Mouse (Mus musculus) liver, postnatal 0 days (tissue): ENCODE measurements around the gene Rasgef1b. TPM values are rescaled to one million over a fixed set of nuclear protein-coding genes. Genes with fewer than 3 reads are reported as not detected.
A peak's percentile ranks its signal among the peaks of the same experiment; 100 is the strongest.

Source experiments
- ATAC-seq: fragments of 200-750 bp; cut with Nextera tagmentation; 2 replicates; pipeline ENCODE4 v1.8.0; 2017; ENCODE audit warnings: mild to moderate bottlenecking, moderate library complexity
- DNase-seq: peaks from one replicate; pipeline ENCODE4 v3.0.0-alpha.2; 2016
- H3K27ac ChIP-seq: fragments of 300-500 bp; sonication (generic); 2 replicates; pipeline ENCODE4 v1.5.1; 2014; ENCODE audit warnings: antibody characterized with exemption, moderate library complexity, mild to moderate bottlenecking, low read depth
- H3K27me3 ChIP-seq: fragments of 300-500 bp; sonication (generic); 2 replicates; pipeline ENCODE4 v1.6.1; 2014; ENCODE audit warnings: low read length, control low read depth, mixed read lengths; ENCODE audit not compliant: insufficient read depth
- H3K36me3 ChIP-seq: fragments of 300-500 bp; sonication (generic); replicated peaks from 2 replicates; pipeline ENCODE4 v1.6.1; 2014; ENCODE audit warnings: mild to moderate bottlenecking, control low read depth, low read length, moderate library complexity, mixed read lengths; ENCODE audit not compliant: insufficient read depth
- H3K4me1 ChIP-seq: fragments of 300-500 bp; sonication (generic); 2 replicates; pipeline ENCODE4 v1.6.1; 2014; ENCODE audit warnings: antibody characterized with exemption, mild to moderate bottlenecking, control low read depth; ENCODE audit not compliant: insufficient read depth
- H3K4me2 ChIP-seq: fragments of 300-500 bp; sonication (generic); 2 replicates; pipeline ENCODE4 v1.6.1; 2014; ENCODE audit warnings: low read depth, mild to moderate bottlenecking, low read length, moderate library complexity, mixed read lengths
- H3K4me3 ChIP-seq: fragments of 300-500 bp; sonication (generic); 2 replicates; pipeline ENCODE4 v1.5.1; 2014; ENCODE audit warnings: low read depth, low read length
- H3K9ac ChIP-seq: fragments of 300-500 bp; sonication (generic); replicated peaks from 2 replicates; pipeline ENCODE4 v1.6.1; 2014; ENCODE audit warnings: mild to moderate bottlenecking, moderate library complexity
- H3K9me3 ChIP-seq: fragments of 300-500 bp; sonication (generic); 2 replicates; pipeline ENCODE4 v1.6.1; 2016; ENCODE audit warnings: mild to moderate bottlenecking, control low read depth, low read length, mixed read lengths
- CTCF ChIP-seq: sonication (generic); IDR thresholded peaks from 2 replicates; pipeline ENCODE4 v1.5.1; 2016; ENCODE audit warnings: antibody characterized with exemption, low read depth
- EP300 ChIP-seq: IDR thresholded peaks from 2 replicates; pipeline ENCODE4 v1.6.1; 2016; ENCODE audit warnings: antibody characterized with exemption, low read depth, mild to moderate bottlenecking
- whole genome bisulfite sequencing: fragments of 180-500 bp; shearing (Covaris S2); extraction: QIAGEN DNeasy Blood & Tissue Kit; methylation state at CpG from one replicate; pipeline ENCODE4 v1.1.7; 2014; ENCODE audit not compliant: insufficient replicate concordance; 5-methylcytosine and 5-hydroxymethylcytosine counted together
- polyA plus RNA-seq: library from polyadenylated mRNA; unstranded; fragments of >200 nt; fragmentation: Nextera tagmentation; extraction: Ambion mirVana; gene quantifications from 2 replicates; pipeline ENCODE4 v1.2.1, GENCODE M21; 2015

Gene Rasgef1b
- polyA plus RNA-seq, 1 experiment from 2014 or later: 11.8 TPM

DNA sequence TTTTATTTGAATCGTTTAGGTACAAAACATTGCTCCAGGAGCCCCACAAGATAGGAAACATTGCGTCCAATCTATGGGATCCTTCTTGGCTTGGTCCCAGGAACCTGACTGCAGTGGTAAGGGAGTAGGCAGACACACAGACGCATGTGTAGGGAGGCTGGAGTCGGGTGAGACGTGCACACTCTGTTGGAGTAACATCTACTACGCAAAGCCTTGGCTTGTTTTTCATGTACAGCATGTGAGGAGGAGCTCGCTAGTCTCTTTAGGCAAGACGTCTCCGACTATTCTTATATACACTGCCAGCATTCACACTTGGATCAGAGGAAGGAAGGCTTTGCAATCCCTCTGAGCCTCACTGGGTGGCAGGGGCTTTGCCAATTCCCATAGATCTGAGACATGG lies 315.5 kb downstream of the Rasgef1b start:
- Histone ChIP-seq H3K9me3 (no peaks in the 10 kb centered on the region), H3K9ac (no peak overlapping the region), H3K4me3 (no peak overlapping the region), H3K4me1 (no peaks in the 10 kb centered on the region), H3K36me3 (no peaks in the 10 kb centered on the region), H3K27ac (no peak overlapping the region), H3K27me3 (no peaks in the 10 kb centered on the region), H3K4me2 (no peak overlapping the region)
- WGBS: 83% methylated on average over 9 of the region's 9 CpGs
- ATAC-seq (no peak), DNase-seq (no peak)
- no peak for TF ChIP-seq CTCF
- no peak for TF ChIP-seq EP300

DNA sequence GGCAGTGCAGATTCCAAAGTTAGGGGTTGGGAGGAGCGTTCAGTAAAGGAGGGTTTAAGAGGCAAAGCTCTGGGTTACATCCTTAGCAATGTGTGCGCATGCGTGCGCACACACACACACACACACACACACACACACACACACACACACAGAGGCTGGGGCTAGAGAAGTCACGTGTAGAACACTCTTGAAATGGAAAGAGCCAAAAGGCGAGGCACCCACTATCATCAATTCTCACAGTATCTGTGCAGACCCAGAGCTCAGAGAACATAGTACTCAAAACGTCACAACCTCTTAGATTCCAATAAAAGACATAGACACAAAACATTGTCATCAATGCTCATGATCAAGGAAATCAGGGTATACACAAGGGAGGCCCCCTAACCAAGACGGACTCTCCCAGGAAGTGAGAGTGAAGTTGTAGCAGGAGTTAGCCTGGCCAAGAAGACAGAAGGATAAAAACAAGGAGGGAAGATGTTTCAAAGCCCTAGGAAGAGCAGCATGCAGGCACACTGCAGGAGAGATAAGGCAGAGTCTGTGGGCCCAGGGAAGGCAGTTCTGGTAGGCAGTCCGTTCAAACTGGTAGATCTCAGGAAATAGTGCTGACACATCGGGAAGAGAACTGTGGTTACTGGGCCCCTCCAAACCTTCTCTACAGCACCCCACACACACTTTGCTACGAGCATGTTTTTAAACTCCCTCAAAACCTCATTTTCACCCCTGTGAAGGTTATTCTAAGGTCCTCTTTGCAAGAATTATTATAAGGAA lies 324.3 kb downstream of the Rasgef1b start:
- no peak for ATAC-seq
- Histone ChIP-seq H3K9ac (no peak overlapping the region), H3K9me3 (no peaks in the 10 kb centered on the region), H3K4me1 (peaks cover 12% of the 10 kb centered on the region; the same call in 1 of the 2 replicates), H3K4me3 (no peak overlapping the region), H3K27ac (no peak overlapping the region), H3K36me3 (no peaks in the 10 kb centered on the region), H3K27me3 (no peaks in the 10 kb centered on the region), H3K4me2 (no peak overlapping the region)
- DNase-seq: no peak
- TF ChIP-seq CTCF: no peak
- TF ChIP-seq EP300: no peak
- WGBS: 51% methylated on average over 11 of the region's 11 CpGs

- Histone ChIP-seq H3K4me1 (peaks cover 15% of the 10 kb centered on the region), H3K4me3 (no peak overlapping the region), H3K4me2 (no peak overlapping the region), H3K27me3 (no peaks in the 10 kb centered on the region), H3K9ac (no peak overlapping the region), H3K27ac (no peak overlapping the region), H3K9me3 (no peaks in the 10 kb centered on the region), H3K36me3 (no peaks in the 10 kb centered on the region)
- TF ChIP-seq CTCF (no peak), EP300 (no peak)
- no peak for ATAC-seq
- 69% methylated on average over 5 of the region's 5 CpGs for WGBS
- DNase-seq: no peak
Measured at GRCm38 (mm10) chr5:99403325-99403724, 325.5 kb downstream of the Rasgef1b start.

- Histone ChIP-seq H3K27ac (no peak overlapping the region), H3K27me3 (no peaks in the 10 kb centered on the region), H3K36me3 (no peaks in the 10 kb centered on the region), H3K4me3 (no peak overlapping the region), H3K9ac (no peak overlapping the region), H3K9me3 (no peaks in the 10 kb centered on the region), H3K4me2 (no peak overlapping the region), H3K4me1 (peaks cover 15% of the 10 kb centered on the region)
- ATAC-seq (no peak), DNase-seq (no peak)
- TF ChIP-seq CTCF: no peak
- no peak for TF ChIP-seq EP300
- WGBS: 61% methylated on average over 2 of the region's 2 CpGs
Measured at GRCm38 (mm10) chr5:99402784-99403183, 326.1 kb downstream of the Rasgef1b start.

GRCm38 (mm10) chr5:99402297-99402696 lies 326.6 kb downstream of the Rasgef1b start:
- H3K4me2 ChIP-seq: no peak overlapping the region
- H3K9me3 ChIP-seq: no peaks in the 10 kb centered on the region
- H3K27me3 ChIP-seq: no peaks in the 10 kb centered on the region
- no peak overlapping the region for H3K9ac ChIP-seq
- H3K4me1 ChIP-seq: peaks cover 15% of the 10 kb centered on the region
- H3K27ac ChIP-seq: no peak overlapping the region
- DNase-seq: no peak
- H3K36me3 ChIP-seq: no peaks in the 10 kb centered on the region
- WGBS: 57% methylated on average over 7 of the region's 7 CpGs
- TF ChIP-seq CTCF (no peak), EP300 (no peak)
- H3K4me3 ChIP-seq: no peak overlapping the region
- ATAC-seq: no peak

GRCm38 (mm10) chr5:99399855-99400626 lies 328.8 kb downstream of the Rasgef1b start:
- Histone ChIP-seq H3K9me3 (no peaks in the 10 kb centered on the region), H3K36me3 (no peaks in the 10 kb centered on the region), H3K27ac (peak overlapping the region; percentile 36; the same call in 1 of the 2 replicates), H3K4me2 (no peak overlapping the region), H3K27me3 (no peaks in the 10 kb centered on the region), H3K4me1 (peaks cover 17% of the 10 kb centered on the region), H3K4me3 (no peak overlapping the region), H3K9ac (no peak overlapping the region)
- peak; percentile 77 for ATAC-seq
- WGBS: 53% methylated on average over 7 of the region's 7 CpGs
- TF ChIP-seq EP300 (no peak), CTCF (no peak)
- DNase-seq: no peak
